Mouse (Mus musculus) midbrain, embryonic 13.5 days (tissue): Measurements from ENCODE around the gene Klhl30. TPM values are rescaled to one million over a fixed set of nuclear protein-coding genes. Genes with fewer than 3 reads are reported as not detected.

Source experiments
- ATAC-seq: fragments of 200-750 bp; cut with Nextera tagmentation; 2 replicates; pipeline ENCODE4 v1.8.0; 2017; ENCODE audit warnings: mild to moderate bottlenecking, moderate TSS enrichment, moderate library complexity
- H3K27ac ChIP-seq: fragments of 300-500 bp; sonication (generic); 2 replicates; pipeline ENCODE4 v1.5.1; 2015; ENCODE audit warnings: inconsistent platforms, mild to moderate bottlenecking, moderate library complexity
- H3K27me3 ChIP-seq: fragments of 300-500 bp; sonication (generic); 2 replicates; pipeline ENCODE4 v1.6.1; 2015; ENCODE audit warnings: mild to moderate bottlenecking, inconsistent platforms
- H3K36me3 ChIP-seq: fragments of 300-500 bp; sonication (generic); 2 replicates; pipeline ENCODE4 v1.6.1; 2015; ENCODE audit warnings: mild to moderate bottlenecking, inconsistent platforms
- H3K4me1 ChIP-seq: fragments of 300-500 bp; sonication (generic); replicated peaks from 2 replicates; pipeline ENCODE4 v1.6.1; 2015; ENCODE audit warnings: inconsistent platforms
- H3K4me2 ChIP-seq: fragments of 300-500 bp; sonication (generic); replicated peaks from 2 replicates; pipeline ENCODE4 v1.6.1; 2015; ENCODE audit warnings: moderate library complexity, mild to moderate bottlenecking, inconsistent platforms
- H3K4me3 ChIP-seq: fragments of 300-500 bp; sonication (generic); replicated peaks from 2 replicates; pipeline ENCODE4 v1.5.1; 2015; ENCODE audit warnings: mild to moderate bottlenecking, inconsistent platforms
- H3K9ac ChIP-seq: fragments of 300-500 bp; sonication (generic); replicated peaks from 2 replicates; pipeline ENCODE4 v1.6.1; 2015; ENCODE audit warnings: mild to moderate bottlenecking, inconsistent platforms
- H3K9me3 ChIP-seq: fragments of 300-500 bp; sonication (generic); 2 replicates; pipeline ENCODE4 v1.6.1; 2016; ENCODE audit warnings: mild to moderate bottlenecking, inconsistent platforms
- WGBS: fragments of 180-500 bp; shearing (Covaris S2); methylation state at CpG from one replicate; pipeline ENCODE4 v1.1.7; 2015; 5-methylcytosine and 5-hydroxymethylcytosine counted together
- polyA plus RNA-seq: library from polyadenylated mRNA; unstranded; fragments of >200 nt; fragmentation: Nextera tagmentation; extraction: Ambion mirVana; gene quantifications from 2 replicates; pipeline ENCODE4 v1.2.1, GENCODE M21; 2015

Gene Klhl30
- polyA plus RNA-seq, 1 experiment from 2014 or later = 0.07 TPM

DNA sequence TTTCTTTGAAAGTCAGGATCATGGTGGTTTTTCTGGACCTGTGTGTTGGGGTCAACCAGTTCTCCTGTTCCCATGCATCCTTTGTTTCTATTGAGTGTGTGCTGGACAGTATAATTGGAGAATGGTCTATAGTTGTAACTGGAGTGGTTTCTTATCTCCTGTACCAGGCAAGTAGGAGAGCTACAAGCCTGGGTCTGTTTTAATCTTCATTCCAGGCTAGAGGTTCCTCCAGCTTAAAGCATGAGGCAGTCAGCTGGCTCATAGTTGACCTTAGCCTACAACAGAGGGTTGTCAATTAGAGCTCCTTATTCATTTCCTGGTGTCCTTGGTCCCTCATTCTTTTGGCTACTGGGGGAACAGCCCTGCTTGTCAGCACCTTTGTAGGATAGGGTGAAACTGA is 17.2 kb upstream of the Klhl30 start:
- Histone ChIP-seq H3K9me3 (no peaks in the 10 kb centered on the region), H3K4me1 (no peaks in the 10 kb centered on the region), H3K27me3 (no peaks in the 10 kb centered on the region), H3K4me3 (no peak overlapping the region), H3K27ac (no peak overlapping the region), H3K36me3 (no peaks in the 10 kb centered on the region), H3K9ac (no peak overlapping the region), H3K4me2 (no peak overlapping the region)
- no peak for ATAC-seq

GRCm38 (mm10) chr1:91337355-91337754 is 13.5 kb upstream of the Klhl30 start:
- ATAC-seq = no peak
- WGBS = 92% methylated on average over 7 of the region's 7 CpGs

GRCm38 (mm10) chr1:91344001-91344400 is 6.8 kb upstream of the Klhl30 start:
- Histone ChIP-seq H3K4me1 (peaks cover 11% of the 10 kb centered on the region), H3K27me3 (peaks cover 51% of the 10 kb centered on the region), H3K9me3 (no peaks in the 10 kb centered on the region), H3K27ac (no peak overlapping the region), H3K9ac (no peak overlapping the region), H3K4me2 (no peak overlapping the region), H3K36me3 (no peaks in the 10 kb centered on the region), H3K4me3 (no peak overlapping the region)
- 70% methylated on average over 3 of the region's 3 CpGs for WGBS
- ATAC-seq = no peak

More at GRCm38 (mm10) chr1:91337355-91337754, 13.5 kb upstream of the Klhl30 start:
- no peaks in the 10 kb centered on the region for H3K9me3 ChIP-seq
- H3K4me3 ChIP-seq = no peak overlapping the region
- no peaks in the 10 kb centered on the region for H3K4me1 ChIP-seq
- no peak overlapping the region for H3K9ac ChIP-seq
- no peak overlapping the region for H3K27ac ChIP-seq
- H3K36me3 ChIP-seq = no peaks in the 10 kb centered on the region
- no peak overlapping the region for H3K4me2 ChIP-seq
- peaks cover 7% of the 10 kb centered on the region; the same call in 1 of the 2 replicates for H3K27me3 ChIP-seq

GRCm38 (mm10) chr1:91344921-91345685 is 5.7 kb upstream of the Klhl30 start:
- H3K4me2 ChIP-seq = peak overlapping the region; percentile 54
- H3K4me3 ChIP-seq = peak overlapping the region; percentile 33
- 3% methylated on average over 68 of the region's 68 CpGs for WGBS
- no peak overlapping the region for H3K9ac ChIP-seq
- H3K9me3 ChIP-seq = no peaks in the 10 kb centered on the region
- H3K27me3 ChIP-seq = peaks cover 51% of the 10 kb centered on the region
- peak; percentile 18; the same call in 1 of the 2 replicates for ATAC-seq
- H3K27ac ChIP-seq = no peak overlapping the region
- no peaks in the 10 kb centered on the region for H3K36me3 ChIP-seq
- H3K4me1 ChIP-seq = peaks cover 11% of the 10 kb centered on the region

DNA sequence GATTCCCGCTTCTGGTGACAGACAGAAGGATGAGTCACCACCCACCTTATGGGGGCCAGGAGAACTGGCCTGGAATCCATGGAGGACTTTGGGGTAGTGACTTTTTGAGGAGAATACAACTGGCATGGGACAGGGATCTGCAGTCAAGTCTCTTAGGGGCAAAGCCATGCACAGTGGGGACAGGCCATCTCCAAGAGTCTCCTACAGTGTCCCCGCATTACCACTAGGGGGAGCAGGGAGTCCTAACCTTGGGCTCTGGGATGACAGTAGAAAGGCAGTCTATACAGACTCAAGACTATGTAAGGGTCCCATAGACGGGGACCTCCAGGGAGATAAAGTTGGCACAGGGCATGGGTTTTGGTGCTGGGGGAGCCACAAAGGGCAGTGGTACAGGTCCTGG is 3.9 kb upstream of the Klhl30 start:
- 27% methylated on average over 3 of the region's 3 CpGs for WGBS
- H3K4me2 ChIP-seq = no peak overlapping the region
- no peak overlapping the region for H3K4me3 ChIP-seq
- no peak overlapping the region for H3K27ac ChIP-seq
- H3K9me3 ChIP-seq = no peaks in the 10 kb centered on the region
- no peak overlapping the region for H3K9ac ChIP-seq
- H3K4me1 ChIP-seq = peaks cover 11% of the 10 kb centered on the region
- peak; percentile 81 for ATAC-seq
- peaks cover 49% of the 10 kb centered on the region for H3K27me3 ChIP-seq
- H3K36me3 ChIP-seq = no peaks in the 10 kb centered on the region

DNA sequence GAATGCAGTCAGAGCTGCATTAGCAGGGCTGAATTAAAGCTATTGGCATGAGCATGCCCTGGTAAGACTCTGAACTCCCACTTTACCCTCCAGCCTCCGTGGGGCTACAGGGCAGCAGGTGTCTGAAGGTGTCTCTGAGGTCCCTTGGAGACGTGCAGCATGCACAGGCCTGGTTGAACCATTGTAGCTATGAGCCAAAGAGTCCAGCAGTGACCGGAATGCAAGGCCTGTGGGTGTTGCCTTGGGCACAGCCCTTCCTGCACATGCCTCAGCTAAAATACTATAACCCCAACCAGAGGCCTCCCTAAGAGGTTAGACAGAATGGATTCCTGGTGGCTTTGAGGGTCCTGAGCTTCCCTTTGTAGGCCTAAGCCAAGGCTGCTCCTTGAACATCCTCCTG is 433 bp downstream of the Klhl30 start:
- WGBS = 77% methylated on average over 3 of the region's 3 CpGs

GRCm38 (mm10) chr1:91352277-91352676 is 1.5 kb downstream of the Klhl30 start:
- Histone ChIP-seq H3K27me3 (no peaks in the 10 kb centered on the region), H3K27ac (no peak overlapping the region), H3K4me2 (no peak overlapping the region), H3K4me3 (no peak overlapping the region), H3K36me3 (no peaks in the 10 kb centered on the region), H3K9ac (no peak overlapping the region), H3K9me3 (no peaks in the 10 kb centered on the region), H3K4me1 (no peaks in the 10 kb centered on the region)
- WGBS = 91% methylated on average over 2 of the region's 2 CpGs
- no peak for ATAC-seq

More for the DNA sequence above, 433 bp downstream of the Klhl30 start:
- Histone ChIP-seq H3K9ac (no peak overlapping the region), H3K27me3 (peaks cover 6% of the 10 kb centered on the region), H3K4me3 (no peak overlapping the region), H3K27ac (no peak overlapping the region; the same call in 1 of the 2 replicates), H3K36me3 (no peaks in the 10 kb centered on the region), H3K9me3 (no peaks in the 10 kb centered on the region), H3K4me2 (no peak overlapping the region), H3K4me1 (no peaks in the 10 kb centered on the region)
- ATAC-seq = no peak

- Histone ChIP-seq H3K27ac (no peak overlapping the region), H3K4me1 (no peaks in the 10 kb centered on the region), H3K9me3 (no peaks in the 10 kb centered on the region), H3K4me2 (no peak overlapping the region), H3K4me3 (no peak overlapping the region), H3K9ac (no peak overlapping the region), H3K27me3 (no peaks in the 10 kb centered on the region), H3K36me3 (no peaks in the 10 kb centered on the region)
- WGBS = 88% methylated on average over 11 of the region's 11 CpGs
- ATAC-seq = no peak
These were observed 5.3 kb downstream of the Klhl30 start for GRCm38 (mm10) chr1:91356105-91356504.

DNA sequence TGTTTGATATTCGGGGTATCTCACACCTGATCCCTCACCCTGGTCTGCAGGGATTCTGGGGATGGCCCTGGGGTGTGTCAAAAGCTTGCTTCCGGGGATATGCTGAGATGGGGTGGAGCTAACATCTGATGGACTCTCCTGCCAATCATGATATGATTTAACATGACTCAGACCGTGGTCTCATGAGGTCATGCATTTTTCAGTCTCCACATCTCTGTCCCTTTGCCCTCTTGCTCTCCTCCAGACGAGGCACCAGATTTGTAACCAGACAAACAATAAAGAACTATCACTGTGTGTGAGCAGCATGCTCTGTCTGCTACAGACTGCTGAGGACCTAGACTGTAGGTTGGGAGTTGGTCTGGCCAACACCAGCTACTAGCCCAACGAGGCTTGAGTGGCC is 11.3 kb downstream of the Klhl30 start:
- Histone ChIP-seq H3K27ac (no peak overlapping the region), H3K27me3 (peaks cover 22% of the 10 kb centered on the region), H3K9me3 (0 out of 2 replicates have a peak, but pooled peaks cover 8% of the 10 kb centered on the region), H3K9ac (no peak overlapping the region), H3K4me1 (peaks cover 9% of the 10 kb centered on the region), H3K4me3 (no peak overlapping the region), H3K36me3 (no peaks in the 10 kb centered on the region), H3K4me2 (no peak overlapping the region)
- no peak for ATAC-seq
- WGBS = 80% methylated on average over 5 of the region's 5 CpGs

- Histone ChIP-seq H3K4me1 (peaks cover 9% of the 10 kb centered on the region), H3K36me3 (peaks cover 8% of the 10 kb centered on the region), H3K9me3 (0 out of 2 replicates have a peak, but pooled peaks cover 8% of the 10 kb centered on the region), H3K4me3 (no peak overlapping the region), H3K27me3 (peaks cover 33% of the 10 kb centered on the region), H3K4me2 (no peak overlapping the region), H3K27ac (no peak overlapping the region), H3K9ac (no peak overlapping the region)
- ATAC-seq = no peak
- WGBS = 93% methylated on average over 16 of the region's 16 CpGs
These were observed 14.2 kb downstream of the Klhl30 start for GRCm38 (mm10) chr1:91364822-91365644.

GRCm38 (mm10) chr1:91365816-91366214 is 15.0 kb downstream of the Klhl30 start:
- H3K9ac ChIP-seq = peak overlapping the region; percentile 62; the same call in 1 of the 2 replicates
- H3K4me2 ChIP-seq = peak overlapping the region; percentile 66
- no peak overlapping the region for H3K27ac ChIP-seq
- H3K4me1 ChIP-seq = peaks cover 9% of the 10 kb centered on the region
- 27% methylated on average over 8 of the region's 8 CpGs for WGBS
- H3K27me3 ChIP-seq = peaks cover 33% of the 10 kb centered on the region
- 0 out of 2 replicates have a peak, but pooled peaks cover 8% of the 10 kb centered on the region for H3K9me3 ChIP-seq
- peak overlapping the region; percentile 41 for H3K4me3 ChIP-seq
- ATAC-seq = peak; percentile 7; the same call in 1 of the 2 replicates
- H3K36me3 ChIP-seq = peaks cover 16% of the 10 kb centered on the region
